Mouse (Mus musculus): Measurements from ENCODE around the gene Prkag2. TPM values are rescaled to one million over a fixed set of nuclear protein-coding genes. Genes with fewer than 3 reads are reported as not detected.
A peak's percentile ranks its signal among the peaks of the same experiment; 100 is the strongest.

Prkag2 gene
- polyA plus RNA-seq, 1 experiment from 2014 or later = 97.6 TPM

GRCm38 (mm10) chr5:24952842-24953741 is 147.3 kb downstream of the Prkag2 start:
- no peak overlapping the region for H3K4me2 ChIP-seq (ENCODE audit: low read length)
- 0 out of 2 replicates have a peak, but pooled peaks cover 6% of the 10 kb centered on the region for H3K4me1 ChIP-seq (ENCODE audit: control insufficient read depth, insufficient read depth, low read length)
- no peaks in the 10 kb centered on the region for H3K36me3 ChIP-seq (ENCODE audit: control insufficient read depth, insufficient read depth, low read length)
- no peak overlapping the region for H3K4me3 ChIP-seq (replicated peaks; ENCODE audit: low read depth, low read length)
- H3K27me3 ChIP-seq (ENCODE audit: control insufficient read depth, insufficient read depth, low read length) = no peaks in the 10 kb centered on the region
- WGBS = 60% methylated on average over 16 of the region's 16 CpGs
- ATAC-seq (ENCODE audit: low FRiP score, low TSS enrichment) (no peak), DNase-seq (peak; percentile 39)
- no peak overlapping the region for H3K27ac ChIP-seq (replicated peaks; ENCODE audit: low read depth, low read length)
- H3K9ac ChIP-seq (replicated peaks; ENCODE audit: low read length) = 0 out of 2 replicates have a peak overlapping the region, but pooled peaks have one; percentile 3
- H3K9me3 ChIP-seq (ENCODE audit: control insufficient read depth, low read length) = no peaks in the 10 kb centered on the region

GRCm38 (mm10) chr5:24952212-24952611 is 148.2 kb downstream of the Prkag2 start:
- no peak overlapping the region for H3K9ac ChIP-seq (replicated peaks; ENCODE audit: low read length)
- no peaks in the 10 kb centered on the region for H3K9me3 ChIP-seq (ENCODE audit: control insufficient read depth, low read length)
- H3K4me3 ChIP-seq (replicated peaks; ENCODE audit: low read depth, low read length) = no peak overlapping the region
- H3K27me3 ChIP-seq (ENCODE audit: control insufficient read depth, insufficient read depth, low read length) = no peaks in the 10 kb centered on the region
- H3K4me1 ChIP-seq (ENCODE audit: control insufficient read depth, insufficient read depth, low read length) = 0 out of 2 replicates have a peak, but pooled peaks cover 6% of the 10 kb centered on the region
- no peak for ATAC-seq (ENCODE audit: low FRiP score, low TSS enrichment)
- H3K36me3 ChIP-seq (ENCODE audit: control insufficient read depth, insufficient read depth, low read length) = no peaks in the 10 kb centered on the region
- H3K4me2 ChIP-seq (ENCODE audit: low read length) = no peak overlapping the region
- no peak for DNase-seq
- H3K27ac ChIP-seq (replicated peaks; ENCODE audit: low read depth, low read length) = no peak overlapping the region
- WGBS = 76% methylated on average over 6 of the region's 6 CpGs

- H3K4me1 ChIP-seq (ENCODE audit: control insufficient read depth, insufficient read depth, low read length) = 0 out of 2 replicates have a peak, but pooled peaks cover 6% of the 10 kb centered on the region
- H3K9ac ChIP-seq (replicated peaks; ENCODE audit: low read length) = no peak overlapping the region
- no peak for ATAC-seq (ENCODE audit: low FRiP score, low TSS enrichment)
- H3K4me2 ChIP-seq (ENCODE audit: low read length) = no peak overlapping the region
- no peaks in the 10 kb centered on the region for H3K9me3 ChIP-seq (ENCODE audit: control insufficient read depth, low read length)
- no peaks in the 10 kb centered on the region for H3K36me3 ChIP-seq (ENCODE audit: control insufficient read depth, insufficient read depth, low read length)
- H3K4me3 ChIP-seq (replicated peaks; ENCODE audit: low read depth, low read length) = no peak overlapping the region
- WGBS = 81% methylated on average over 7 of the region's 7 CpGs
- H3K27ac ChIP-seq (replicated peaks; ENCODE audit: low read depth, low read length) = no peak overlapping the region
- no peaks in the 10 kb centered on the region for H3K27me3 ChIP-seq (ENCODE audit: control insufficient read depth, insufficient read depth, low read length)
- DNase-seq = no peak
Measured at GRCm38 (mm10) chr5:24950891-24951574, 149.4 kb downstream of the Prkag2 start.

- Histone ChIP-seq H3K27me3 (ENCODE audit: control insufficient read depth, insufficient read depth, low read length) (no peaks in the 10 kb centered on the region), H3K4me1 (ENCODE audit: control insufficient read depth, insufficient read depth, low read length) (0 out of 2 replicates have a peak, but pooled peaks cover 6% of the 10 kb centered on the region), H3K9me3 (ENCODE audit: control insufficient read depth, low read length) (no peaks in the 10 kb centered on the region), H3K4me2 (ENCODE audit: low read length) (no peak overlapping the region), H3K9ac (replicated peaks; ENCODE audit: low read length) (no peak overlapping the region), H3K27ac (replicated peaks; ENCODE audit: low read depth, low read length) (no peak overlapping the region), H3K36me3 (ENCODE audit: control insufficient read depth, insufficient read depth, low read length) (no peaks in the 10 kb centered on the region), H3K4me3 (replicated peaks; ENCODE audit: low read depth, low read length) (no peak overlapping the region)
- no peak for ATAC-seq (ENCODE audit: low FRiP score, low TSS enrichment)
- DNase-seq = no peak
- WGBS = 82% methylated on average over 6 of the region's 6 CpGs
Measured at GRCm38 (mm10) chr5:24950039-24950438, 150.4 kb downstream of the Prkag2 start.

- Histone ChIP-seq H3K9ac (replicated peaks; ENCODE audit: low read length) (no peak overlapping the region), H3K4me1 (ENCODE audit: control insufficient read depth, insufficient read depth, low read length) (no peaks in the 10 kb centered on the region), H3K4me3 (replicated peaks; ENCODE audit: low read depth, low read length) (no peak overlapping the region), H3K9me3 (ENCODE audit: control insufficient read depth, low read length) (no peaks in the 10 kb centered on the region), H3K27me3 (ENCODE audit: control insufficient read depth, insufficient read depth, low read length) (no peaks in the 10 kb centered on the region), H3K4me2 (ENCODE audit: low read length) (no peak overlapping the region), H3K36me3 (ENCODE audit: control insufficient read depth, insufficient read depth, low read length) (no peaks in the 10 kb centered on the region), H3K27ac (replicated peaks; ENCODE audit: low read depth, low read length) (no peak overlapping the region)
- DNase-seq (no peak), ATAC-seq (ENCODE audit: low FRiP score, low TSS enrichment) (no peak)
- WGBS = 70% methylated on average over 5 of the region's 5 CpGs
Measured at GRCm38 (mm10) chr5:24938046-24938822, 162.2 kb downstream of the Prkag2 start.

- H3K9ac ChIP-seq (replicated peaks; ENCODE audit: low read length) = no peak overlapping the region
- WGBS = 81% methylated on average over 8 of the region's 8 CpGs
- DNase-seq = no peak
- no peaks in the 10 kb centered on the region for H3K4me1 ChIP-seq (ENCODE audit: control insufficient read depth, insufficient read depth, low read length)
- no peak overlapping the region for H3K4me3 ChIP-seq (replicated peaks; ENCODE audit: low read depth, low read length)
- H3K27me3 ChIP-seq (ENCODE audit: control insufficient read depth, insufficient read depth, low read length) = no peaks in the 10 kb centered on the region
- no peak for ATAC-seq (ENCODE audit: low FRiP score, low TSS enrichment)
- H3K9me3 ChIP-seq (ENCODE audit: control insufficient read depth, low read length) = no peaks in the 10 kb centered on the region
- H3K27ac ChIP-seq (replicated peaks; ENCODE audit: low read depth, low read length) = no peak overlapping the region
- H3K36me3 ChIP-seq (ENCODE audit: control insufficient read depth, insufficient read depth, low read length) = no peaks in the 10 kb centered on the region
- H3K4me2 ChIP-seq (ENCODE audit: low read length) = no peak overlapping the region
Measured at GRCm38 (mm10) chr5:24936451-24936850, 164.0 kb downstream of the Prkag2 start.

GRCm38 (mm10) chr5:24935446-24935845 is 165.0 kb downstream of the Prkag2 start:
- Histone ChIP-seq H3K9me3 (ENCODE audit: control insufficient read depth, low read length) (no peaks in the 10 kb centered on the region), H3K36me3 (ENCODE audit: control insufficient read depth, insufficient read depth, low read length) (no peaks in the 10 kb centered on the region), H3K4me2 (ENCODE audit: low read length) (no peak overlapping the region), H3K9ac (replicated peaks; ENCODE audit: low read length) (no peak overlapping the region), H3K4me1 (ENCODE audit: control insufficient read depth, insufficient read depth, low read length) (no peaks in the 10 kb centered on the region), H3K27me3 (ENCODE audit: control insufficient read depth, insufficient read depth, low read length) (no peaks in the 10 kb centered on the region), H3K27ac (replicated peaks; ENCODE audit: low read depth, low read length) (no peak overlapping the region), H3K4me3 (replicated peaks; ENCODE audit: low read depth, low read length) (no peak overlapping the region)
- ATAC-seq (ENCODE audit: low FRiP score, low TSS enrichment) = no peak
- no peak for DNase-seq
- WGBS = 90% methylated on average over 10 of the region's 10 CpGs

GRCm38 (mm10) chr5:24933760-24934159 is 166.7 kb downstream of the Prkag2 start:
- Histone ChIP-seq H3K9ac (replicated peaks; ENCODE audit: low read length) (no peak overlapping the region), H3K36me3 (ENCODE audit: control insufficient read depth, insufficient read depth, low read length) (no peaks in the 10 kb centered on the region), H3K9me3 (ENCODE audit: control insufficient read depth, low read length) (no peaks in the 10 kb centered on the region), H3K4me2 (ENCODE audit: low read length) (no peak overlapping the region), H3K4me1 (ENCODE audit: control insufficient read depth, insufficient read depth, low read length) (no peaks in the 10 kb centered on the region), H3K27ac (replicated peaks; ENCODE audit: low read depth, low read length) (no peak overlapping the region), H3K27me3 (ENCODE audit: control insufficient read depth, insufficient read depth, low read length) (no peaks in the 10 kb centered on the region), H3K4me3 (replicated peaks; ENCODE audit: low read depth, low read length) (no peak overlapping the region)
- 100% methylated on average over 1 of the region's 1 CpGs for WGBS
- ATAC-seq (ENCODE audit: low FRiP score, low TSS enrichment) (no peak), DNase-seq (no peak)

Measured in midbrain, embryonic 14.5 days (tissue).